Mouse (Mus musculus) retina, postnatal 7 days (tissue): ENCODE data around the gene Cenpu.

ENCODE experiments used
- DNase-seq: peaks from one replicate; pipeline ENCODE4 v3.0.0-alpha.2; 2012; ENCODE audit warnings: low read depth, low spot score

The Cenpu gene

GRCm38 (mm10) chr8:46599314-46599904 is 47.6 kb downstream of the Cenpu start:
- DNase-seq: no peak

GRCm38 (mm10) chr8:46600959-46601707 is 49.3 kb downstream of the Cenpu start:
- DNase-seq: no peak

- DNase-seq: no peak
Observed at GRCm38 (mm10) chr8:46603587-46603986, 51.8 kb downstream of the Cenpu start.

GRCm38 (mm10) chr8:46606930-46607329 is 55.1 kb downstream of the Cenpu start:
- no peak for DNase-seq

- no peak for DNase-seq
Observed at GRCm38 (mm10) chr8:46611557-46611956, 59.7 kb downstream of the Cenpu start.

- no peak for DNase-seq
Observed at GRCm38 (mm10) chr8:46612913-46613312, 61.1 kb downstream of the Cenpu start.

- DNase-seq: no peak
Observed at GRCm38 (mm10) chr8:46613377-46613776, 61.5 kb downstream of the Cenpu start.

GRCm38 (mm10) chr8:46615936-46616335 is 64.1 kb downstream of the Cenpu start:
- no peak for DNase-seq

- peak; percentile 93 for DNase-seq
Observed at GRCm38 (mm10) chr8:46616879-46617689, 65.3 kb downstream of the Cenpu start, which contains the start of the genes Primpol and Casp3. Gene Primpol (minus strand): TSS chr8:46617212. Gene Casp3 (plus strand): TSS chr8:46617291.

- no peak for DNase-seq
Observed at GRCm38 (mm10) chr8:46617690-46618620, 66.1 kb downstream of the Cenpu start.

GRCm38 (mm10) chr8:46618639-46619320 is 67.0 kb downstream of the Cenpu start:
- no peak for DNase-seq

- DNase-seq: no peak
Observed at GRCm38 (mm10) chr8:46622446-46623270, 70.8 kb downstream of the Cenpu start.

- DNase-seq: no peak
Observed at GRCm38 (mm10) chr8:46625166-46625565, 73.3 kb downstream of the Cenpu start.

GRCm38 (mm10) chr8:46626642-46627041 is 74.8 kb downstream of the Cenpu start:
- no peak for DNase-seq

GRCm38 (mm10) chr8:46627881-46628280 is 76.1 kb downstream of the Cenpu start:
- DNase-seq: no peak

- DNase-seq: no peak
Observed at GRCm38 (mm10) chr8:46628645-46629044, 76.8 kb downstream of the Cenpu start.
